Mouse (Mus musculus) cortical plate, adult 2 months (tissue): ENCODE measurements at regions not wholly inside any gene's neighbourhood (a gene's known extent, or its start where the extent isn't known, plus 50 kb on each side); places are given as distances from the start of the nearest gene placed in this dataset.

ENCODE experiments used
- CTCF ChIP-seq: fragments of 200-500 bp; IDR thresholded peaks from 2 replicates; pipeline ENCODE4 v1.5.1; 2011; ENCODE audit warnings: mild to moderate bottlenecking, control low read depth, low read length; ENCODE audit not compliant: insufficient read depth; ENCODE audit errors: extremely low read depth
- POLR2A ChIP-seq: fragments of 200-500 bp; IDR thresholded peaks from 2 replicates; pipeline ENCODE4 v1.6.1; 2011; ENCODE audit warnings: mild to moderate bottlenecking, low read length, control low read depth; ENCODE audit not compliant: insufficient read depth; ENCODE audit errors: extremely low read depth

GRCm38 (mm10) chr3:61154087-61154486 is 151.5 kb downstream of the P2ry1 start:
- no peak for TF ChIP-seq POLR2A
- TF ChIP-seq CTCF = no peak
